Mouse (Mus musculus) liver, embryonic 14.5 days (tissue): ENCODE data around the gene Cdc14b.

ENCODE experiments used
- CTCF ChIP-seq: IDR thresholded peaks from 2 replicates; pipeline ENCODE4 v1.5.1; 2016; ENCODE audit warnings: antibody characterized with exemption, low read depth, control low read depth
- EP300 ChIP-seq: IDR thresholded peaks from 2 replicates; pipeline ENCODE4 v1.6.1; 2016; ENCODE audit warnings: antibody characterized with exemption, low read depth

GRCm38 (mm10) chr13:64273352-64273751 lies 1.7 kb downstream of the Cdc14b start:
- TF ChIP-seq CTCF (no peak), EP300 (no peak)
